Mouse (Mus musculus): ENCODE data around the gene Timm22. TPM values are rescaled to one million over a fixed set of nuclear protein-coding genes. Genes with fewer than 3 reads are reported as not detected.
A peak's percentile ranks its signal among the peaks of the same experiment; 100 is the strongest.

The Timm22 gene
- total and polyA plus RNA-seq, 3 experiments: 22.8 to 29.9 (median 25.0) TPM

DNA sequence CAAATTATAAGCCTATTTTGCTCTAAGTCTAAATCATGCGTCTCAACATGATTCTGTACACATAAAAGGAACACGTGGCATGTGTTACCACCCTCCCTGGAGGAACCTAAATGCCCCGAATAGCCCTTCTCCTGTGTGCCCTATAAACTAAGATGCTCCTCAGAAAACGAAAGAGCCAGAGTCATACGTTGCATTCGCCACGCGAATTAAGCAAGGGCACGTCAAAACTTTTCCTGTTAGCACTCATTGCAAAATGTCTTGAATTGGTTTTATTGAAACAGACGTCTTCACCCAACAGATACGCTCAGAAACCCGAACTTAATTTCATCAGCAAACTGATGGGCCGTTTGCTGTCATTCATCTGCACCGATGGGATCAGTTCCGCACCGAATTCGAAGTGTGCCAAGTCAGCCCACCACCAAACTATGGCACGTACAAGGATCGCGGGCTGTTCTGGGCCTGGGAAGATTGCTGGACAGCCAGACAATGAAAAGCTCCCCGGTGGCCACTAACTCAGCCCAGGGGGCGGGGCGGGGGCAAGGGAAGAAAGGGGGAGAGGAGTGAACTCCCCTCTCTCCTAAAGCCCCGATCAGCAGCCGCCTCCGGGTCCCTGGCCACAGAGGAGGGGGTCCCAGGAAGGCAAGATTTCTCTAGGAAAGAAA lies 9.0 kb upstream of the Timm22 start:
- Histone ChIP-seq H3K4me1 (ENCODE audit: insufficient read depth, low read depth, low read length) (peaks cover 32% of the 10 kb centered on the region), H3K36me3 (replicated peaks) (no peaks in the 10 kb centered on the region), H3K9me3 (replicated peaks) (no peaks in the 10 kb centered on the region), H3K4me3 (ENCODE audit: low read depth, low read length) (peak overlapping the region; percentile 80), H3K27me3 (ENCODE audit: insufficient read depth, low read length) (peaks cover 22% of the 10 kb centered on the region)
- ATAC-seq (ENCODE audit: extremely low read depth, insufficient number of reproducible peaks, low FRiP score, poor library complexity, severe bottlenecking): no peak
- DNase-seq (ENCODE audit: low spot score): no peak
- no peak for TF ChIP-seq POLR2AphosphoS5 (IDR thresholded peaks at IDR 0.05; ENCODE audit: insufficient replicate concordance, low read depth, low read length)
- TF ChIP-seq GATA2 (IDR thresholded peaks at IDR 0.05; ENCODE audit: borderline replicate concordance, low read depth, low read length): no peak
- TF ChIP-seq CTCF (IDR thresholded peaks at IDR 0.05; ENCODE audit: low read depth, low read length): no peak
- no peak for TF ChIP-seq TAL1 (conservative IDR thresholded peaks at IDR 0.05; ENCODE audit: low read depth, low read length)
- no peak for TF ChIP-seq GATA1 (IDR thresholded peaks at IDR 0.05; ENCODE audit: borderline replicate concordance, low read length)

DNA sequence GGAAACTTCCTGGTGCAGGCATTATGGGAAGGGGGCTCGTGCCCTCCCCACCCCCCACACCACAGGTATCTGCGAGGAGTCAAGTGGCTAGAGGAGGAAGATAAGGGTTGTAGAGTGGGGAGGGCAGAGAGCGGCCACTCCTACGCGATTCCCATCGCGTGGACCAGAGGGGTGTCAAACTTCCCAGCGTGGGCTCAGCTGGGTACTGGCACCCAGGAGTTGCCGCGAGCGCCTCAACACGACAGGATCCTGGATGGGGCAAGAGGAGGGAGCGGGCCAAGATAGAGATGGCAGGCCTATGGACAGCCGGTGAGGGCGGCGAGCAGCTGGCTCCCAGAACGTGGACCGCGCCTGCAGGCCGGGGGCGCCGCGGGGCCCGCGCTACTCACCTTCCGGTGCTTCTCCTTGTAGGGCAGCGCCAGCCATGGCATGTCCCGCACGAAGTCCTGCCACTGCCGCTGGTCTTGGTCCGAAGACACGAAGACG lies 8.4 kb upstream of the Timm22 start:
- Histone ChIP-seq H3K9me3 (replicated peaks) (no peaks in the 10 kb centered on the region), H3K27me3 (ENCODE audit: insufficient read depth, low read length) (peaks cover 22% of the 10 kb centered on the region), H3K4me1 (ENCODE audit: insufficient read depth, low read depth, low read length) (peaks cover 32% of the 10 kb centered on the region), H3K36me3 (replicated peaks) (no peaks in the 10 kb centered on the region), H3K4me3 (ENCODE audit: low read depth, low read length) (peak overlapping the region; percentile 80)
- no peak for TF ChIP-seq TAL1 (conservative IDR thresholded peaks at IDR 0.05; ENCODE audit: low read depth, low read length)
- no peak for TF ChIP-seq CTCF (IDR thresholded peaks at IDR 0.05; ENCODE audit: low read depth, low read length)
- no peak for TF ChIP-seq GATA2 (IDR thresholded peaks at IDR 0.05; ENCODE audit: borderline replicate concordance, low read depth, low read length)
- TF ChIP-seq POLR2AphosphoS5 (IDR thresholded peaks at IDR 0.05; ENCODE audit: insufficient replicate concordance, low read depth, low read length): no peak
- TF ChIP-seq GATA1 (IDR thresholded peaks at IDR 0.05; ENCODE audit: borderline replicate concordance, low read length): no peak
- no peak for ATAC-seq (ENCODE audit: extremely low read depth, insufficient number of reproducible peaks, low FRiP score, poor library complexity, severe bottlenecking)
- DNase-seq (ENCODE audit: low spot score): no peak

DNA sequence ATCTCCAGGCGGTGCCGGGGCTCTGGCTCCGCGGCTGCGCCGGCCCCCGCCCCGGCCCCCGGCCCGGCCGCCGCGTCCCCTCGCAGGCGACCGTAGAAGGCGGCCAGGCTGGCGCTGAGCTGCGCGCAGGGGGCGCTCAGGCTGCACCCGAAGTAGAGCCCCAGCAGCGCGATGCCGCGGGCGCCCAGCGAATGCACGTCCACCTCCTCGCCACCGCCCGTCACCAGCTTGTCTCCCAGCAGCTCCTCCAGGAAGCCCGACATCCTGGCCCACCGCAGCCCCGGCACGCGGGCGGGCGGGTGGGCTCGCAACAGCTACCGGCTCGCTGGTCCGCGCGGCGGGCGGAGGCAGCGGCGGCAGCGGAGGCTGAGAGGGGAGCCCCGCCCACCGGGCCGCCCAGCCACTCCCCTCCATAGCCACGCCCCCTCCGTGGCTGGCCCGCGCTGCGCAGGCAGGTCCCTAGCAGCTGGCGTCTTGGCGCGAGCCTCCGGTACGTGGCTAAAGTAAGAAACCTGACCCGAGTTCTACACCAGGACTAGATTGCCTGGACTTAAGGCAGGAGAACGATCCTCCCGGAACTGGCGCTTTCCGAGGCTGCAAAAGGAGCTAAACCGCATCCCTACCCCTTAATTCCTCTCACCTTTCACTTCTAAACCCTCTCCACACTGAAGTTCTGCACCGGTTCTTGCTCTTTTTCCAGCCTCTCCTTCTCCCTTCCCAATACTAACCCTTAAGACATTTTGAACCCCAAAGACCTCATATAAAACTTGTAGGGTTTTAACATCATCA lies 7.8 kb upstream of the Timm22 start, which contains the start of gene Nxn:
Nxn (minus strand) TSS at position 343 of the 789 bp plus-strand sequence.
- peaks cover 26% of the 10 kb centered on the region for H3K27me3 ChIP-seq (ENCODE audit: insufficient read depth, low read length)
- TF ChIP-seq CTCF (IDR thresholded peaks at IDR 0.05; ENCODE audit: low read depth, low read length) (no peak), TAL1 (conservative IDR thresholded peaks at IDR 0.05; ENCODE audit: low read depth, low read length) (no peak), GATA1 (IDR thresholded peaks at IDR 0.05; ENCODE audit: borderline replicate concordance, low read length) (no peak), POLR2AphosphoS5 (IDR thresholded peaks at IDR 0.05; ENCODE audit: insufficient replicate concordance, low read depth, low read length) (no peak), GATA2 (IDR thresholded peaks at IDR 0.05; ENCODE audit: borderline replicate concordance, low read depth, low read length) (no peak)
- H3K36me3 ChIP-seq (replicated peaks): no peaks in the 10 kb centered on the region
- ATAC-seq (ENCODE audit: extremely low read depth, insufficient number of reproducible peaks, low FRiP score, poor library complexity, severe bottlenecking) (peak; percentile 54), DNase-seq (ENCODE audit: low spot score) (peak; percentile 82)
- H3K4me3 ChIP-seq (ENCODE audit: low read depth, low read length): peak within 1 kb of the TSS; percentile 80
- H3K9me3 ChIP-seq (replicated peaks): no peaks in the 10 kb centered on the region
- H3K4me1 ChIP-seq (ENCODE audit: insufficient read depth, low read depth, low read length): peaks cover 32% of the 10 kb centered on the region

DNA sequence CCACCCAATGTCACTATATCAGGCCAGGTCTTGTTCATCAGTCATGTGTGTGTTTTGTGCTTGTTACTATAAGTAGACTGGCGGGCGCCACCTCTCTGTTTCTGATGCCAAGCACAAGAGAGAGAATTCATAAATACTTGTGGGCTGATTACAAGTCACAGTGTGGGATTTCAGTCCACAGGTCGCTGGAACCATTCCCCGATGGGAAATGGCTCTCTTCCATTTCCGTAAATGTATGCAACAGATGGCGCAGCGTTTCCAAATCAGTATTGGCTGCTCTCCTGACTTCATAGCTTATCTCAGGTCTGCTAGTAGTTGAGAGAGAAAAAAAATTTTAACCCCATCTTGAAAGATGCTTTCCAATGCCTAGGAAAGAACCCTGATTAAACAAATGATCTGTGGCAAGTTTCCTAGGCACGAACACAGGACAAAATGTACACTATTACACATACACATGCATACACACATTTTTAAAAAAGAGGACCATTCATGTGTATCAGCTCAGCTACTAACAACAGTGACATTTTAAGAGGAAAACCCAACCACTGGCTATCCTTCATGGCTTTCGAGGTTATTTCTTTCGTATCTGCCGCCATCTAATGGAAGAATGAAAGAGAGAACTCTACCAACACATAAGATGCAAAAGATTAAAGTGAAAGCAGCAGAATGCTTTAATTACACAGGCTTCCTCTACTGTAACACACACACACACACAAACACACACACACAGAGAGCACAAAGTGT lies 7.0 kb upstream of the Timm22 start:
- DNase-seq (ENCODE audit: low spot score): no peak
- Histone ChIP-seq H3K36me3 (replicated peaks) (no peaks in the 10 kb centered on the region), H3K4me3 (ENCODE audit: low read depth, low read length) (peak overlapping the region; percentile 80; the same call in 1 of the 2 replicates), H3K27me3 (ENCODE audit: insufficient read depth, low read length) (peaks cover 26% of the 10 kb centered on the region), H3K4me1 (ENCODE audit: insufficient read depth, low read depth, low read length) (peaks cover 32% of the 10 kb centered on the region), H3K9me3 (replicated peaks) (no peaks in the 10 kb centered on the region)
- TF ChIP-seq CTCF (IDR thresholded peaks at IDR 0.05; ENCODE audit: low read depth, low read length) (no peak), TAL1 (conservative IDR thresholded peaks at IDR 0.05; ENCODE audit: low read depth, low read length) (no peak), POLR2AphosphoS5 (IDR thresholded peaks at IDR 0.05; ENCODE audit: insufficient replicate concordance, low read depth, low read length) (no peak), GATA2 (IDR thresholded peaks at IDR 0.05; ENCODE audit: borderline replicate concordance, low read depth, low read length) (no peak), GATA1 (IDR thresholded peaks at IDR 0.05; ENCODE audit: borderline replicate concordance, low read length) (no peak)
- ATAC-seq (ENCODE audit: extremely low read depth, insufficient number of reproducible peaks, low FRiP score, poor library complexity, severe bottlenecking): no peak

DNA sequence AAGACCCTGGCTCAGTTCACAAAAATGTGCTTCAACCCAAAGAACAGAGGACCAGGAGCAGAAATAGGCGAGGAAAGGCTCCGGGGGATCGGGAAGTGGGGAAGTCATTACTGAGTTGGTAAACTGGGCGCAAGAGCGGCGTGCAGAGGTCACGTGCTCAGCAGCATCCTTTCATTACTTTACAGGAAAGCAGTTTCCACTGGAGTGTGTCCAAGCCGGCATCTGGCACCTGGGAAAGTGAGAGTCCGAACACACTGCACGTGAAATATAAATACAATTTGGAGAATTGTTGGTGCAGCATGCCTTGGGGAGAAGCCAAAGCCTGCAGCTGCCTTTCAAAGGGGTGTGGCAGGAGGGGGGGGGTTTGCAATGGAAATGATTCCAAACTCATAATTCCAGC lies 5.4 kb upstream of the Timm22 start:
- TF ChIP-seq POLR2AphosphoS5 (IDR thresholded peaks at IDR 0.05; ENCODE audit: insufficient replicate concordance, low read depth, low read length): no peak
- TF ChIP-seq GATA1 (IDR thresholded peaks at IDR 0.05; ENCODE audit: borderline replicate concordance, low read length): no peak
- no peak for TF ChIP-seq GATA2 (IDR thresholded peaks at IDR 0.05; ENCODE audit: borderline replicate concordance, low read depth, low read length)
- no peak for TF ChIP-seq CTCF (IDR thresholded peaks at IDR 0.05; ENCODE audit: low read depth, low read length)
- no peak for TF ChIP-seq TAL1 (conservative IDR thresholded peaks at IDR 0.05; ENCODE audit: low read depth, low read length)
- H3K9me3 ChIP-seq (replicated peaks): no peaks in the 10 kb centered on the region
- H3K4me1 ChIP-seq (ENCODE audit: insufficient read depth, low read depth, low read length): peaks cover 39% of the 10 kb centered on the region
- no peak overlapping the region for H3K4me3 ChIP-seq (ENCODE audit: low read depth, low read length)
- no peaks in the 10 kb centered on the region for H3K36me3 ChIP-seq (replicated peaks)
- H3K27me3 ChIP-seq (ENCODE audit: insufficient read depth, low read length): peaks cover 26% of the 10 kb centered on the region
- ATAC-seq (ENCODE audit: extremely low read depth, insufficient number of reproducible peaks, low FRiP score, poor library complexity, severe bottlenecking) (no peak), DNase-seq (ENCODE audit: low spot score) (no peak)

Data from G1E (cell line).